Comparison of ENCODE assay signal across 28 mouse cellular contexts in genomic region chr6:38715881-38716280, GRCm38 (mm10).
"Had no signal": no experiment of that assay in that cellular context is flagged by ENCODE, and none has a peak within 500 bp of the region (broad histone marks: within the 10 kb centered on the region; RNA-seq: fewer than 3 reads in every experiment).

No protein-coding gene starts in this region.

- H3K4me1 ChIP-seq: embryonic facial prominence, embryonic 10.5 days; embryonic facial prominence, embryonic 12.5 days; embryonic facial prominence, embryonic 13.5 days; forebrain, embryonic 10.5 days; forebrain, embryonic 12.5 days; forebrain, embryonic 13.5 days; forebrain, embryonic 15.5 days had no signal

- H3K9ac ChIP-seq: embryonic facial prominence, embryonic 12.5 days; embryonic facial prominence, embryonic 13.5 days; embryonic facial prominence, embryonic 15.5 days; forebrain, embryonic 12.5 days; forebrain, embryonic 13.5 days; forebrain, embryonic 15.5 days; forebrain, postnatal 0 days had no signal

- H3K4me3 ChIP-seq: embryonic facial prominence, embryonic 10.5 days; embryonic facial prominence, embryonic 12.5 days; embryonic facial prominence, embryonic 13.5 days; embryonic facial prominence, embryonic 15.5 days; erythroblast, embryonic 14.5 days; forebrain, embryonic 10.5 days; forebrain, embryonic 12.5 days; forebrain, embryonic 13.5 days; forebrain, embryonic 15.5 days; gastrocnemius, adult 2 months had no signal

- H3K9me3 ChIP-seq: embryonic facial prominence, embryonic 10.5 days; embryonic facial prominence, embryonic 12.5 days; embryonic facial prominence, embryonic 13.5 days; embryonic facial prominence, embryonic 15.5 days; forebrain, embryonic 10.5 days; forebrain, embryonic 12.5 days; forebrain, embryonic 13.5 days; forebrain, embryonic 15.5 days had no signal

- H3K4me2 ChIP-seq: embryonic facial prominence, embryonic 12.5 days; embryonic facial prominence, embryonic 13.5 days; embryonic facial prominence, embryonic 15.5 days; forebrain, embryonic 12.5 days; forebrain, embryonic 13.5 days; forebrain, embryonic 15.5 days had no signal

- ATAC-seq: forebrain, embryonic 13.5 days; forebrain, embryonic 14.5 days; forebrain, embryonic 15.5 days; forebrain, embryonic 16.5 days; forebrain, postnatal 0 days had no signal

- H3K27me3 ChIP-seq: embryonic facial prominence, embryonic 12.5 days; embryonic facial prominence, embryonic 13.5 days; embryonic facial prominence, embryonic 15.5 days; forebrain, embryonic 12.5 days; forebrain, embryonic 13.5 days; forebrain, embryonic 15.5 days had no signal

- DNase-seq: cerebellum, adult 2 months; cerebellum, adult 8-10 months; cerebellum, adult 9-10 months; cerebellum, adult 9-11 months; cerebellum, postnatal 10 days; cerebellum, postnatal 14 days; cerebellum, postnatal 25 days; cerebellum, postnatal 36 days; embryo, embryonic 11 days; forebrain, postnatal 0 days; gastrocnemius, adult 2 months; gastrocnemius, postnatal 10 days; gastrocnemius, postnatal 14 days; gastrocnemius, postnatal 25 days; gastrocnemius, postnatal 36 days; heart, adult 18-20 months; heart, adult 2 months had no signal

- H3K27ac ChIP-seq: embryonic facial prominence, embryonic 10.5 days; embryonic facial prominence, embryonic 12.5 days; embryonic facial prominence, embryonic 13.5 days; embryonic facial prominence, embryonic 15.5 days; forebrain, embryonic 10.5 days; forebrain, embryonic 12.5 days; forebrain, embryonic 13.5 days; forebrain, embryonic 15.5 days; gastrocnemius, adult 2 months had no signal
